Mouse (Mus musculus) forebrain, embryonic 16.5 days (tissue): ENCODE results near the gene Hnrnpu. TPM values are rescaled to one million over a fixed set of nuclear protein-coding genes. Genes with fewer than 3 reads are reported as not detected.

ENCODE experiments used
- microRNA-seq: library from miRNA; unstranded; fragments of <30 nt; microRNA quantifications from one replicate; pipeline ENCODE4, GENCODE M21; 2017
- polyA plus RNA-seq: library from polyadenylated mRNA; unstranded; fragments of >200 nt; fragmentation: Nextera tagmentation; extraction: Ambion mirVana; gene quantifications from 2 replicates; pipeline ENCODE4 v1.2.1, GENCODE M21; 2015

Gene Hnrnpu
- polyA plus RNA-seq, 1 experiment from 2014 or later = 261 TPM

Small RNA genes lying within 50 kb of the gene (microRNA-seq; reads per million reads assigned to microRNA genes)
- not detected for gene Gm27458

Other genes starting within 250 kb of the Hnrnpu start
- gene Desi2, start 150.4 kb downstream of the Hnrnpu start, polyA plus RNA-seq = 17.7 and 19.9 TPM in 2 replicates
- 129 and 141 TPM in 2 replicates for gene Cox20, start 18.7 kb downstream of the Hnrnpu start, polyA plus RNA-seq
- 7.1 TPM in 2 replicates for gene Efcab2, start 68.3 kb upstream of the Hnrnpu start, polyA plus RNA-seq
- 4.7 and 5.3 TPM in 2 replicates for gene Kif26b, start 191.3 kb upstream of the Hnrnpu start, polyA plus RNA-seq